Mouse (Mus musculus) spleen, adult 12 weeks (tissue): Measurements from ENCODE around the gene Emc10.
A peak's percentile ranks its signal among the peaks of the same experiment; 100 is the strongest.

ENCODE experiments used
- DNase-seq: peaks from one replicate; pipeline ENCODE4 v3.0.0; 2022; ENCODE audit warnings: low spot score

Emc10 gene

GRCm38 (mm10) chr7:44495992-44496770 lies at the start of gene Emc10, which contains the start of gene Fam71e1:
TSS of gene Emc10 (minus strand) at chr7:44496529.
TSS of gene Fam71e1 (plus strand) at chr7:44496581.
- peak; percentile 98 for DNase-seq

GRCm38 (mm10) chr7:44543071-44543470 lies 46.7 kb upstream of the Emc10 start:
- no peak for DNase-seq

- no peak for DNase-seq
Measured at GRCm38 (mm10) chr7:44542555-44542954, 46.2 kb upstream of the Emc10 start.

- DNase-seq: no peak
Measured at GRCm38 (mm10) chr7:44538756-44539624, 42.7 kb upstream of the Emc10 start.

- no peak for DNase-seq
Measured at GRCm38 (mm10) chr7:44537496-44537895, 41.2 kb upstream of the Emc10 start.

GRCm38 (mm10) chr7:44537009-44537408 lies 40.7 kb upstream of the Emc10 start:
- no peak for DNase-seq

- DNase-seq: no peak
Measured at GRCm38 (mm10) chr7:44536590-44536968, 40.2 kb upstream of the Emc10 start.

- no peak for DNase-seq
Measured at GRCm38 (mm10) chr7:44535657-44536589, 39.6 kb upstream of the Emc10 start.

- DNase-seq: no peak
Measured at GRCm38 (mm10) chr7:44534656-44535441, 38.5 kb upstream of the Emc10 start.

- DNase-seq: peak; percentile 62
Measured at GRCm38 (mm10) chr7:44534242-44534641, 37.9 kb upstream of the Emc10 start.

- DNase-seq: no peak
Measured at GRCm38 (mm10) chr7:44533746-44534045, 37.4 kb upstream of the Emc10 start.

GRCm38 (mm10) chr7:44532918-44533745 lies 36.8 kb upstream of the Emc10 start:
- DNase-seq: no peak

- no peak for DNase-seq
Measured at GRCm38 (mm10) chr7:44531946-44532732, 35.8 kb upstream of the Emc10 start, which contains the start of gene Spib. TSS of gene Spib (minus strand) at chr7:44532071.

GRCm38 (mm10) chr7:44531207-44531606 lies 34.9 kb upstream of the Emc10 start:
- no peak for DNase-seq

GRCm38 (mm10) chr7:44530507-44530906 lies 34.2 kb upstream of the Emc10 start:
- no peak for DNase-seq

- no peak for DNase-seq
Measured at GRCm38 (mm10) chr7:44529518-44529917, 33.2 kb upstream of the Emc10 start.

- no peak for DNase-seq
Measured at GRCm38 (mm10) chr7:44527483-44528398, 31.4 kb upstream of the Emc10 start.

- DNase-seq: no peak
Measured at GRCm38 (mm10) chr7:44526414-44527154, 30.3 kb upstream of the Emc10 start.
